Comparison of ENCODE assay signal across 9 mouse cellular contexts in genomic region chr2:135541058-135541457, GRCm38 (mm10).
DNase-seq lines count a peak whose midpoint lies in the region; ATAC-seq lines count a peak whose summit lies in the region.
"Had no signal": no experiment of that assay in that cellular context is flagged by ENCODE, and none has a peak within 500 bp of the region (broad histone marks: within the 10 kb centered on the region; RNA-seq: fewer than 3 reads in every experiment).

No protein-coding gene starts in this region.

- no peak overlapping the region for H3K4me3 ChIP-seq in neural tube, embryonic 14.5 days (ENCODE audit: low read depth, low read length)

- WGBS in neural tube, embryonic 14.5 days, result 59% methylated on average over 2 of the region's 2 CpGs

- no peaks in the 10 kb centered on the region for H3K4me1 ChIP-seq in neural tube, embryonic 14.5 days (ENCODE audit: control insufficient read depth, insufficient read depth, low read length)

- ATAC-seq in neural tube, embryonic 14.5 days (ENCODE audit: low read depth), result peak; percentile 79

- no peaks in the 10 kb centered on the region for H3K27me3 ChIP-seq in neural tube, embryonic 14.5 days (ENCODE audit: control insufficient read depth, insufficient read depth, low read length)

- DNase-seq in brain, embryonic 18.5 days (ENCODE audit: low read depth, low spot score), result peak; percentile 86
- DNase-seq in cerebellum, adult 9-11 months, result peak; percentile 77
- peak; percentile 25 for DNase-seq in layer of hippocampus, adult 11-12 months (ENCODE audit: low spot score)
- no peak for DNase-seq in c-Kit-positive CD71-positive TER-119-positive erythroid progenitor cells, embryonic 14.5 days (ENCODE audit: low spot score)
- DNase-seq in gastrocnemius, adult 8-10 months (ENCODE audit: low spot score in 2 of 2), result no peak
- DNase-seq in ovary, postnatal 36 days (ENCODE audit: low spot score), result no peak
- DNase-seq: retina, postnatal 1 day; thymus, adult 18-20 months had no signal

- no peaks in the 10 kb centered on the region for H3K36me3 ChIP-seq in neural tube, embryonic 14.5 days (ENCODE audit: control insufficient read depth, insufficient read depth, low read length)

- no peaks in the 10 kb centered on the region for H3K9me3 ChIP-seq in neural tube, embryonic 14.5 days (ENCODE audit: control insufficient read depth, low read length)

- no peak overlapping the region for H3K27ac ChIP-seq in neural tube, embryonic 14.5 days (ENCODE audit: low read depth, low read length)

- H3K4me2 ChIP-seq in neural tube, embryonic 14.5 days (ENCODE audit: low read depth, low read length), result no peak overlapping the region

- no peak overlapping the region for H3K9ac ChIP-seq in neural tube, embryonic 14.5 days (replicated peaks; ENCODE audit: low read depth, low read length)

Comparison
In these comparisons a context has a peak if more than half of its experiments do, and no peak if none do; other contexts are left out.
1. DNase-seq: peak in brain, embryonic 18.5 days (single experiment), cerebellum, adult 9-11 months (single experiment) and layer of hippocampus, adult 11-12 months (single experiment); none in c-Kit-positive CD71-positive TER-119-positive erythroid progenitor cells, embryonic 14.5 days (single experiment), gastrocnemius, adult 8-10 months (0 of 2) and ovary, postnatal 36 days (single experiment).